Comparison of ENCODE assay signal across 8 mouse cellular contexts in genomic region chr10:81379183-81379553, GRCm38 (mm10). TPM values are rescaled to one million over a fixed set of nuclear protein-coding genes. Genes with fewer than 3 reads are reported as not detected.
DNase-seq lines count a peak whose midpoint lies in the region; ATAC-seq and TF ChIP-seq lines count a peak whose summit lies in the region.

No protein-coding gene starts in this region.

- no peak for TF ChIP-seq CTCF in CH12.LX (conservative IDR thresholded peaks at IDR 0.05 in 1 of 2, IDR thresholded peaks at IDR 0.05 in 1 of 2; ENCODE audit: low read depth in 2 of 2, low read length in 2 of 2)

- no peak for TF ChIP-seq EP300 in CH12.LX (IDR thresholded peaks at IDR 0.05; ENCODE audit: low read length)

- H3K36me3 ChIP-seq in CH12.LX (replicated peaks in 1 of 2; ENCODE audit: control insufficient read depth in 1 of 2, insufficient read depth in 1 of 2, low read length in 1 of 2): peaks cover 6 to 12% of the 10 kb centered on the region in 2 experiments
- H3K36me3 ChIP-seq in forebrain, embryonic 16.5 days (ENCODE audit: control insufficient read depth, insufficient read depth): no peaks in the 10 kb centered on the region
- H3K36me3 ChIP-seq in liver, embryonic 15.5 days (replicated peaks): peaks cover 23% of the 10 kb centered on the region

- in situ Hi-C loops in CH12.LX (cut with MboI; ENCODE audit: low pct_ligation_motif_present, low pct_unique_long_range_greater_than_20kb, low sequenced_read_pairs): no loop called here

- H3K4me1 ChIP-seq in CH12.LX (ENCODE audit: control insufficient read depth in 1 of 2, insufficient read depth in 2 of 2): peaks cover 4 to 30% of the 10 kb centered on the region in 2 experiments; a peak in 3 of 4 replicates
- H3K4me1 ChIP-seq in forebrain, embryonic 16.5 days (replicated peaks; ENCODE audit: control insufficient read depth, insufficient read depth, low read length): peaks cover 24% of the 10 kb centered on the region
- peaks cover 78% of the 10 kb centered on the region for H3K4me1 ChIP-seq in liver, embryonic 15.5 days (replicated peaks)

- H3K9me3 ChIP-seq in CH12.LX (replicated peaks; ENCODE audit: low read length): no peaks in the 10 kb centered on the region
- H3K9me3 ChIP-seq in forebrain, embryonic 16.5 days (ENCODE audit: control insufficient read depth, low read length): no peaks in the 10 kb centered on the region
- no peaks in the 10 kb centered on the region for H3K9me3 ChIP-seq in liver, embryonic 15.5 days (replicated peaks)

- H3K4me3 ChIP-seq in CH12.LX (replicated peaks in 1 of 3; ENCODE audit: low read depth in 2 of 3, low read length in 2 of 3, poor library complexity in 1 of 3): peak overlapping the region; percentile 53 to 90 (median 59)
- H3K4me3 ChIP-seq in forebrain, embryonic 16.5 days (replicated peaks; ENCODE audit: low read length): peak overlapping the region; percentile 78
- H3K4me3 ChIP-seq in liver, embryonic 15.5 days (replicated peaks): peak overlapping the region; percentile 76

- peak; percentile 4; the same call in 1 of the 2 replicates for ATAC-seq in forebrain, embryonic 16.5 days
- no peak for ATAC-seq in liver, embryonic 15.5 days (ENCODE audit: insufficient read depth)

- no peak for TF ChIP-seq RAD21 in CH12.LX (IDR thresholded peaks at IDR 0.05; ENCODE audit: low read depth, low read length)

- H3K4me2 ChIP-seq in CH12.LX (ENCODE audit: insufficient read depth, low read depth, poor library complexity, severe bottlenecking): peak overlapping the region; percentile 47
- H3K4me2 ChIP-seq in forebrain, embryonic 16.5 days (ENCODE audit: low read length): peak overlapping the region; percentile 66
- peak overlapping the region; percentile 77 for H3K4me2 ChIP-seq in liver, embryonic 15.5 days

- DNase-seq in heart, adult 11 months: peak; percentile 95
- DNase-seq in heart, adult 18-20 months: no peak
- DNase-seq in CH12.LX (ENCODE audit: extremely low read depth): no peak
- DNase-seq in Muller cell, postnatal 12 days (ENCODE audit: inconsistent ontology term): no peak
- no peak for DNase-seq in left cerebral cortex, postnatal 10 days (ENCODE audit: extremely low spot score in 1 of 2, low spot score in 2 of 2)
- no peak for DNase-seq in cerebellum, postnatal 4 days (ENCODE audit: low spot score in 2 of 2)

- intact Hi-C loops in left cerebral cortex, postnatal 10 days (cut with DNase I): no loop called here

- peaks cover 31% of the 10 kb centered on the region for H3K79me2 ChIP-seq in CH12.LX (replicated peaks; ENCODE audit: control insufficient read depth, extremely low read depth, insufficient read depth, poor library complexity, severe bottlenecking)

- H3K27ac ChIP-seq in CH12.LX (ENCODE audit: insufficient read depth, low read depth): no peak overlapping the region
- H3K27ac ChIP-seq in forebrain, embryonic 16.5 days (ENCODE audit: low read length): peak overlapping the region; percentile 69
- peak overlapping the region; percentile 99 for H3K27ac ChIP-seq in liver, embryonic 15.5 days (replicated peaks)

- WGBS in forebrain, embryonic 16.5 days: 53% methylated on average over 3 of the region's 3 CpGs
- WGBS in liver, embryonic 15.5 days (ENCODE audit: insufficient replicate concordance): 55% methylated on average over 3 of the region's 3 CpGs

- peak overlapping the region; percentile 58 for H3K9ac ChIP-seq in CH12.LX (ENCODE audit: insufficient read depth, low read depth)
- peak overlapping the region; percentile 40; the same call in 1 of the 2 replicates for H3K9ac ChIP-seq in forebrain, embryonic 16.5 days (replicated peaks; ENCODE audit: low read depth, low read length)
- peak overlapping the region; percentile 68 for H3K9ac ChIP-seq in liver, embryonic 15.5 days

- no peaks in the 10 kb centered on the region for H3K27me3 ChIP-seq in CH12.LX (replicated peaks)
- H3K27me3 ChIP-seq in forebrain, embryonic 16.5 days (replicated peaks; ENCODE audit: control insufficient read depth, insufficient read depth, low read length): no peaks in the 10 kb centered on the region
- no peaks in the 10 kb centered on the region for H3K27me3 ChIP-seq in liver, embryonic 15.5 days

- dilution Hi-C loops in CH12.LX (cut with MboI; ENCODE audit: extremely low pct_ligation_motif_present, extremely low pct_unique_long_range_greater_than_20kb, low sequenced_read_pairs): no loop called here

- no peak for TF ChIP-seq POLR2A in CH12.LX (IDR thresholded peaks at IDR 0.05; ENCODE audit: low read depth, low read length)

TF ChIP-seq in CH12.LX, 34 proteins besides CTCF, POLR2A, EP300 and RAD21:
- TF ChIP-seq MAFK (IDR thresholded peaks at IDR 0.05; ENCODE audit: insufficient replicate concordance, low read length): no peak
- TF ChIP-seq RCOR1 (conservative IDR thresholded peaks at IDR 0.05; ENCODE audit: low read depth, low read length): no peak
- TF ChIP-seq JUND (conservative IDR thresholded peaks at IDR 0.05; ENCODE audit: low read depth, low read length): no peak
- no peak for TF ChIP-seq ZKSCAN1 (IDR thresholded peaks at IDR 0.05; ENCODE audit: borderline replicate concordance, low read depth, low read length)
TF ChIP-seq in CH12.LX: peak in this region for 0.

RNA-seq across cellular contexts. Expression of gene Fzr1, which starts 0.9 kb away (rescaled TPM):
- total RNA-seq in heart, adult 18-20 months (2021): 10 to 100 TPM; 27.6 to 35.6 TPM
- total RNA-seq in CH12.LX (2012; rRNA removed): 38.8 and 44.5 TPM in 2 replicates
- 29.5 and 33.1 TPM in 2 replicates for total RNA-seq in CH12.LX (2014; rRNA removed)
- 67.7 and 75.4 TPM in 2 replicates for polyA plus RNA-seq in CH12.LX (2012; ENCODE audit: insufficient read length, low read depth)
- 121 and 133 TPM in 2 replicates for polyA plus RNA-seq in forebrain, embryonic 16.5 days (2015; fragmentation: Nextera tagmentation; extraction: Ambion mirVana)
- 127 and 147 TPM in 2 replicates for polyA plus RNA-seq in liver, embryonic 15.5 days (2015; fragmentation: Nextera tagmentation; extraction: Ambion mirVana)
- 10 to 100 TPM; 85.7 to 94.7 TPM for total RNA-seq in left cerebral cortex, postnatal 10 days (2021)

RNA-seq across cellular contexts. Expression of gene Dohh, which starts 5.1 kb away (rescaled TPM):
- 10 to 100 TPM; 49.9 to 59.6 TPM for total RNA-seq in heart, adult 18-20 months (2021)
- total RNA-seq in CH12.LX (2012; rRNA removed) (131 and 143 TPM in 2 replicates), CH12.LX (2014; rRNA removed) (81.7 and 83.0 TPM in 2 replicates)
- polyA plus RNA-seq in CH12.LX (2012; ENCODE audit: insufficient read length, low read depth): 78.2 and 93.5 TPM in 2 replicates
- polyA plus RNA-seq in forebrain, embryonic 16.5 days (2015; fragmentation: Nextera tagmentation; extraction: Ambion mirVana): 86.0 and 91.0 TPM in 2 replicates
- polyA plus RNA-seq in liver, embryonic 15.5 days (2015; fragmentation: Nextera tagmentation; extraction: Ambion mirVana): 50.9 and 56.2 TPM in 2 replicates
- 10 to 100 TPM; 79.3 to 83.5 TPM for total RNA-seq in left cerebral cortex, postnatal 10 days (2021)

RNA-seq across cellular contexts. Expression of gene Gm48551, which starts 5.1 kb away (rescaled TPM):
- 1 to 10 TPM in 1 of 2 experiments, under 1 TPM in 1; 0.65 to 2.3 TPM for total RNA-seq in heart, adult 18-20 months (2021)
- total RNA-seq in CH12.LX (2012; rRNA removed) (1.2 and 1.5 TPM in 2 replicates), CH12.LX (2014; rRNA removed) (0.96 and 1.0 TPM in 2 replicates)
- 3.2 and 3.4 TPM in 2 replicates for polyA plus RNA-seq in CH12.LX (2012; ENCODE audit: insufficient read length, low read depth)
- 6.2 and 8.8 TPM in 2 replicates for polyA plus RNA-seq in forebrain, embryonic 16.5 days (2015; fragmentation: Nextera tagmentation; extraction: Ambion mirVana)
- polyA plus RNA-seq in liver, embryonic 15.5 days (2015; fragmentation: Nextera tagmentation; extraction: Ambion mirVana): 0.75 and 0.88 TPM in 2 replicates
- 1 to 10 TPM; 3.4 to 5.0 TPM for total RNA-seq in left cerebral cortex, postnatal 10 days (2021)

RNA-seq across cellular contexts. Expression of gene Gm48552, which starts 9.6 kb away (rescaled TPM):
- under 1 TPM in 1 of 2 experiments, not detected in 1; 0.51 TPM for total RNA-seq in heart, adult 18-20 months (2021)
- total RNA-seq in CH12.LX (2012; rRNA removed) (0.29 and 1.1 TPM in 2 replicates), CH12.LX (2014; rRNA removed) (0.65 and 0.98 TPM in 2 replicates)
- 0.46 and 1.2 TPM in 2 replicates for polyA plus RNA-seq in CH12.LX (2012; ENCODE audit: insufficient read length, low read depth)
- 1.0 and 2.2 TPM in 2 replicates for polyA plus RNA-seq in forebrain, embryonic 16.5 days (2015; fragmentation: Nextera tagmentation; extraction: Ambion mirVana)
- 0.56 TPM in 1 of 2 replicates, not detected in the other for polyA plus RNA-seq in liver, embryonic 15.5 days (2015; fragmentation: Nextera tagmentation; extraction: Ambion mirVana)
- total RNA-seq in left cerebral cortex, postnatal 10 days (2021): 1 to 10 TPM; 2.5 to 3.5 TPM

RNA-seq across cellular contexts. Expression of gene 4930404N11Rik, which starts 13.6 kb away (rescaled TPM):
- total RNA-seq in heart, adult 18-20 months (2021): under 1 TPM; 0.45 to 0.51 TPM
- total RNA-seq in CH12.LX (2012; rRNA removed) (5.2 and 7.2 TPM in 2 replicates), CH12.LX (2014; rRNA removed) (0.23 TPM in 1 of 2 replicates, not detected in the other)
- 2.2 and 2.7 TPM in 2 replicates for polyA plus RNA-seq in CH12.LX (2012; ENCODE audit: insufficient read length, low read depth)
- polyA plus RNA-seq in forebrain, embryonic 16.5 days (2015; fragmentation: Nextera tagmentation; extraction: Ambion mirVana): 0.72 and 0.86 TPM in 2 replicates
- 2.3 and 2.9 TPM in 2 replicates for polyA plus RNA-seq in liver, embryonic 15.5 days (2015; fragmentation: Nextera tagmentation; extraction: Ambion mirVana)
- 1 to 10 TPM; 1.2 to 1.7 TPM for total RNA-seq in left cerebral cortex, postnatal 10 days (2021)
